Mouse (Mus musculus) liver, embryonic 12.5 days (tissue): Measurements from ENCODE around the gene Olfr31. TPM values are rescaled to one million over a fixed set of nuclear protein-coding genes. Genes with fewer than 3 reads are reported as not detected.

Source experiments
- ATAC-seq: fragments of 200-750 bp; cut with Nextera tagmentation; 2 replicates; pipeline ENCODE4 v1.8.0; 2017; ENCODE audit warnings: moderate number of reproducible peaks, mild to moderate bottlenecking, moderate library complexity
- H3K27ac ChIP-seq: fragments of 300-500 bp; sonication (generic); 2 replicates; pipeline ENCODE4 v1.5.1; 2016; ENCODE audit warnings: mild to moderate bottlenecking
- H3K27me3 ChIP-seq: fragments of 300-500 bp; sonication (generic); replicated peaks from 2 replicates; pipeline ENCODE4 v1.6.1; 2016; ENCODE audit warnings: mild to moderate bottlenecking, moderate library complexity
- H3K36me3 ChIP-seq: fragments of 300-500 bp; sonication (generic); 2 replicates; pipeline ENCODE4 v1.6.1; 2016; ENCODE audit warnings: mild to moderate bottlenecking, moderate library complexity
- H3K4me1 ChIP-seq: fragments of 300-500 bp; sonication (generic); 2 replicates; pipeline ENCODE4 v1.6.1; 2016
- H3K4me2 ChIP-seq: fragments of 300-500 bp; sonication (generic); 2 replicates; pipeline ENCODE4 v1.6.1; 2016; ENCODE audit warnings: mild to moderate bottlenecking, moderate library complexity
- H3K4me3 ChIP-seq: fragments of 300-500 bp; sonication (generic); 2 replicates; pipeline ENCODE4 v1.5.1; 2016; ENCODE audit warnings: mild to moderate bottlenecking, moderate library complexity
- H3K9ac ChIP-seq: fragments of 300-500 bp; sonication (generic); 2 replicates; pipeline ENCODE4 v1.6.1; 2016; ENCODE audit warnings: mild to moderate bottlenecking, moderate library complexity
- H3K9me3 ChIP-seq: fragments of 300-500 bp; sonication (generic); replicated peaks from 2 replicates; pipeline ENCODE4 v1.6.1; 2016; ENCODE audit warnings: mild to moderate bottlenecking, moderate library complexity
- WGBS: fragments of 180-500 bp; shearing (Covaris S2); methylation state at CpG from one replicate; pipeline ENCODE4 v1.1.7; 2016; ENCODE audit not compliant: insufficient replicate concordance; 5-methylcytosine and 5-hydroxymethylcytosine counted together
- polyA plus RNA-seq: library from polyadenylated mRNA; unstranded; fragments of >200 nt; fragmentation: Nextera tagmentation; extraction: Ambion mirVana; gene quantifications from 2 replicates; pipeline ENCODE4 v1.2.1, GENCODE M21; 2016

Olfr31 gene
- polyA plus RNA-seq, 1 experiment from 2014 or later: not detected

- Histone ChIP-seq H3K9me3 (peaks cover 81% of the 10 kb centered on the region), H3K36me3 (peaks cover 38% of the 10 kb centered on the region), H3K4me1 (peaks cover 17% of the 10 kb centered on the region), H3K4me3 (no peak overlapping the region), H3K4me2 (no peak overlapping the region), H3K27me3 (no peaks in the 10 kb centered on the region), H3K27ac (no peak overlapping the region), H3K9ac (no peak overlapping the region)
- WGBS: 81% methylated on average over 20 of the region's 20 CpGs
- no peak for ATAC-seq
Observed at GRCm38 (mm10) chr14:14349485-14350262, 27.0 kb downstream of the Olfr31 start.

DNA sequence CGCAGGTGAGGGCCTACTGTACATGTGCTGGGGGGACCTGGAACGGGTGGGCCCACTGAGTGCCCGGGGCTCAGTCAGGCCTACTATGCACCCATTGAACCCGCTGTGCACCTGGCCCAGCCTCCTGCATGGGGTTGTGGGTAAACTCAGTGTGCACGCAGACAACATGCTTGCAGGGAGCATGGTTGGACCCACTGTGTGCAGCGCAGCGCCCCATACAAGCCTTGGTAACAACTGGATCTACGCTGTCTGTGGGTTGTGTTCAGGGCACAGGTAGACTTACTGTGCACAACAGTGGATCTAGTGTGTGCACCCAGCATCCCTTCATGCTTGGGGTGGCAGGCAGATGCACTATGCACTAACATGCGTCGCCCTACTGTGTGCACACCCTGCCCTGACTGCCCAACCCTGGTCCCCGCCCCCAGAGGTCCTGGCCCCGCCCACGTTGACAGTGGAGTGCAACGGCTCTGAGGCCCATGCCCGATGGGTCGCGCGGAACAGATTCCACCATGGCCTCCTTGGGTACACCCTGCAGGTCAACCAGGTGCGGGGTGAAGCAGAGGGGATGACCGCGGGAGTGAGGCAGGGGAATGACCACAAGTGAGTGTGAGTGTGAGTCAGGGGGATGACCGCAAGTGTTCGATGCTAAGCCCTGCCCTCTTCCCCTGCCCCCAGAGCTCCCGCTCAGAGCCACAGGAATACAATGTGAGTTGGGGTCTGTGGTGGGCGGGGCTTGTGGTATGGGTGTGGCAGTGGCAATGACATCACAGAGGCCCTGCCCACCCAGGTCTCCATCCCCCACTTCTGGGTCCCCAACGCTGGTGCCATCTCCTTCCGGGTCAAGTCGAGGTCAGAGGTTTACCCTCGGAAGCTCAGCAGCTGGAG is 27.9 kb downstream of the Olfr31 start:
- Histone ChIP-seq H3K4me2 (no peak overlapping the region), H3K27ac (no peak overlapping the region), H3K4me3 (no peak overlapping the region), H3K36me3 (peaks cover 46% of the 10 kb centered on the region), H3K9ac (no peak overlapping the region), H3K4me1 (peaks cover 15% of the 10 kb centered on the region), H3K27me3 (no peaks in the 10 kb centered on the region), H3K9me3 (peaks cover 89% of the 10 kb centered on the region)
- 91% methylated on average over 29 of the region's 29 CpGs for WGBS
- ATAC-seq: no peak

DNA sequence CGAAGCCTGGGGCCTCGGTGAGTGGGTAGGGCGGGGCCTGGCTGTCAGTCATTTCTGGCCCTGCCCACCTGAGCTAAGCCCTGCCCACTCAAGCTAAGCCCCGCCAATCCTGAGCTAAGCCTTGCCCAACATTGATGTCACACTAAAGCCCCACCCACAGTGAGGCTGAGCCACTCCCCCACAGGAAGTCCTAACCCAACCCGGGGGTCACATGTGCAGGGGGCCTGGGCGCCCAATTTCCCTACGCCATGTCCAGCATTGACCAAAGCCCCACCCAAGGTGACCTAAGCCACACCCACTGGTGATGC is 28.5 kb downstream of the Olfr31 start:
- 84% methylated on average over 7 of the region's 7 CpGs for WGBS
- H3K4me2 ChIP-seq: no peak overlapping the region
- no peak for ATAC-seq

DNA sequence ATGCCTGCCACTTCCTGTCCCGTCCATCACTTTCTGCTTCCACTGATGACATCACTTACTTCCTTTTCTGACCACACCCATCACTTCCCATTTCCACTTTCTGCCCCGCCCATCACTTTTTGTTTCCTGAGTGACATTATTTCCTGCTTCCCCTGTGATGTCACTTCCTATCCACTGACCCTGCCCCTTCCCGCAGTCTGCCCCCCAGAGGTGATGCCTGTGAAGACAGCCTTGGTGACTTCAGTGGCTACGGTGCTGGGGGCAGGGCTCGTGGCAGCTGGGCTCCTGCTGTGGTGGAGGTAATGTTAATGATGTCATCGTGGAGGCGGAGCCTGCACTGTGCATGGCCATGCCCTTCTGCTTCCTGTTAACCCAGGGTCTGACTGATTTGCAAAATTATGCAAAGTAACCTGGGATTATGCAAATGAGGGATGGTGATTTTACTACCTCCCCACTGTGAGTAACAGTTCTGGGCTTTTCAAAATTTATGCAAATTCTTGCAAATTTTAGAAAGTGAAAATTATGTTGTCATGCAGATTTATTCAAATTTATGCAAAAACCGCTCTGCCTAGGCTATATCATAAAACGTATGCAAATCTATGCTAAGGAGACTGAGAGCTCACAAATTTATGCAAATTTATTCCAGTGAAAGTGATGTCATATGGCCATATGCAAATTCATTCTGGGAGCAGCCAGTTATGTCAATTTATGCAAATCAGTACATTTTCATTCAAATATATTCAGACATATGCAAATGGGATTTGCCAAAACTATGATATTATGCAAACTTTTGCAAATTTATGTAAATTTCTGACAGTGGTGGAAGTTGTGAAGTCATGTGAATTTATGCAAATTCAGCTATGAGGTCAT is 29.3 kb downstream of the Olfr31 start:
- no peak overlapping the region for H3K27ac ChIP-seq
- no peaks in the 10 kb centered on the region for H3K27me3 ChIP-seq
- WGBS: 78% methylated on average over 9 of the region's 9 CpGs
- H3K4me1 ChIP-seq: peaks cover under 1% of the 10 kb centered on the region; the same call in 1 of the 2 replicates
- H3K36me3 ChIP-seq: peaks cover 48% of the 10 kb centered on the region
- no peak for ATAC-seq
- H3K4me3 ChIP-seq: no peak overlapping the region
- H3K9me3 ChIP-seq: peaks cover 86% of the 10 kb centered on the region
- H3K4me2 ChIP-seq: no peak overlapping the region
- no peak overlapping the region for H3K9ac ChIP-seq

More for the DNA sequence above, 28.5 kb downstream of the Olfr31 start:
- no peak overlapping the region for H3K27ac ChIP-seq
- peaks cover 9% of the 10 kb centered on the region for H3K4me1 ChIP-seq
- H3K36me3 ChIP-seq: peaks cover 48% of the 10 kb centered on the region
- no peak overlapping the region for H3K9ac ChIP-seq
- peaks cover 90% of the 10 kb centered on the region for H3K9me3 ChIP-seq
- H3K27me3 ChIP-seq: no peaks in the 10 kb centered on the region
- H3K4me3 ChIP-seq: no peak overlapping the region

DNA sequence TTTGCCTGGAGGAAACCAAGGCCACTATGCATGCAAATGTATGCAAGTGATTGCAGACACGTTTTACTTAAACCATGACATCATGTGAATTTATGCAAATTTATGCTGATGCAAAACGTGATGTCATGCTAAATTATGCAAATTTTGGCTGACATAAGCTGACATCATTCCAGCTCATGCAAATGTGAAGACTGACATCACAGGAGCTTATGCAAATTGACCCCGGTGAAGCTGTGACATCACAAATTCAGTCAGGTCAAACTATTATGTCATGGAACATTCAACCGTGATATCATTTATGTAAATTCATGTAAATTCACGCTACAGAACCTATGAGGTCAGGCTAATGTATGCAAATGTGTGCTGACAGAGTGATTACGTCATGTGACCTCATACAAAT is 30.0 kb downstream of the Olfr31 start:
- Histone ChIP-seq H3K9me3 (peaks cover 79% of the 10 kb centered on the region), H3K4me1 (no peaks in the 10 kb centered on the region), H3K4me3 (no peak overlapping the region), H3K27me3 (no peaks in the 10 kb centered on the region), H3K27ac (no peak overlapping the region), H3K4me2 (no peak overlapping the region), H3K9ac (no peak overlapping the region), H3K36me3 (peaks cover 48% of the 10 kb centered on the region)
- no peak for ATAC-seq
- WGBS: 72% methylated on average over 6 of the region's 6 CpGs

- Histone ChIP-seq H3K4me3 (no peak overlapping the region), H3K27me3 (no peaks in the 10 kb centered on the region), H3K9ac (no peak overlapping the region), H3K9me3 (peaks cover 73% of the 10 kb centered on the region), H3K27ac (no peak overlapping the region), H3K36me3 (peaks cover 43% of the 10 kb centered on the region), H3K4me1 (no peaks in the 10 kb centered on the region), H3K4me2 (no peak overlapping the region)
- ATAC-seq: no peak
- 75% methylated on average over 7 of the region's 7 CpGs for WGBS
Observed at GRCm38 (mm10) chr14:14353081-14353732, 30.6 kb downstream of the Olfr31 start.

DNA sequence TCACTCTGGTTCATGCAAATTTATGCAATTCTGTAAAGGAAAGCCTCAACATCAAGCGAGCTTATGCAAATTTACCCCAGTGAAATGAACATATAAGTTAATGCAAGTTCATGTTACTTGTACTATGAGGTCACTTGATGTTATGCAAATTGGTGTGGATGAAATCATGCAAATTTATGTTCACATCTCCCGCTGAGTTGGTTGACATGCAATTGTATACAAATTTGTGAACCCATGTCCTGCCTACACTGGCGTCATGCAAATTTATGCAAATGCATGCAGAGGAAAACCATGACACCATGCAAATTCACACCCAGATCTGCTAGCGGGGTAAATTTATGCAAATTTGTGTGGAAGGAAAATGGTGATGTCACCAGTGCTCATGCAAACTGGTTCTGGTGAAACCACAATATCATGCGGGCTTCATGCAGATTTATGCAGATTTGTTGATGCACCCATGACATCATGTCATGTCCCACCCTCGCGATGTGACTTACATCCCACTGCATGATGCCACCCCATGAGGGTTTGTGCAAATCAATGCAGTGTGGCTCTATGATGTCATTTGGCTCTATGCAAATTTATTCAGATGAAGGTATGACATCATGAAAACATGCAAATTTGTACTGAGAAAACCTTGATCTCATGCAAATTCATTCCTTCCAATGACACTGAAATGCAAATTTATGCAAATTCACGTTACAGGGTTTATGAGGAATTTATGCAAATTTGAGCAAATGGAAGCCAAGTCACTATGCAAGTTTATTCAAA is 31.3 kb downstream of the Olfr31 start:
- H3K27me3 ChIP-seq: no peaks in the 10 kb centered on the region
- 79% methylated on average over 8 of the region's 8 CpGs for WGBS

DNA sequence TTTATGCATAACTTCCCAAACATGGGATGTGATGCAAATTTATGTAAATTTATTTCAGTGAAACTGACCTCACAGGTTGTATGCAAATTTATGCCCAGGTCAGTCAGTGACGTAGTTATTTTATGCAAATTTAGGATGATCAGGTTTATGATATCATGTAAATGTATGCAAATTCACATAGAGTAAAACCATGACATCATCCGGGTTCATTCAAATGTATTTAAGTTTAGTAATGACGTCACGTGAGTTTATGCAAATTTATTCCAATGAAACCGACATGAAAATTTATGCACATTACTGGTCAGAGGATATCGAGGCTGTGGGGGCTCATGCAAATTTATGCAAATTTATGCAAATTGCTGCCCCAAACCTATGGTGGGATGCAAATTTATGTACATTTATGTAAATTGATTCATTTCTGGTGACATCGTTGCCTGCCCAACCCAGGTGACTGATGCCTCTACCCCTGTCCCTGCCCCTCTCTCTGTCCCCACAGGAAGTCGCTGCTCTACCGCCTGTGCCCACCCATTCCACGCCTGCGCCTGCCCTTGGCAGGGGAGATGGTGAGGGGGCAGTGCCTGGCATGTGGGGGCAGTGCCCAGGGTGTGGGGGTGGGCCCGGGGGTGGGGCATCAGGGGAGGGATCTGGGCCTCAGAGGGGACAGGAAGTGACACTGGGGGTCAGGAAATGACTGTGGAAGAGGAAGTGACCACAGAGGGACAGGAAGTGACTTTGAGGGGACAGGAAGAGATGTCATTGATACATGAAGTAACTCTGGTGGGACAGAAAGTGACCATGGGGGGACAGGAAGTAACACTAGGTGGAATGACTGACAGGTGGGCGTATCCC is 32.1 kb downstream of the Olfr31 start:
- WGBS: 78% methylated on average over 13 of the region's 13 CpGs

More for the DNA sequence above, 31.3 kb downstream of the Olfr31 start:
- H3K4me1 ChIP-seq: no peaks in the 10 kb centered on the region
- H3K36me3 ChIP-seq: peaks cover 38% of the 10 kb centered on the region
- ATAC-seq: no peak
- H3K9me3 ChIP-seq: peaks cover 66% of the 10 kb centered on the region
- no peak overlapping the region for H3K4me3 ChIP-seq
- no peak overlapping the region for H3K4me2 ChIP-seq
- H3K27ac ChIP-seq: no peak overlapping the region
- no peak overlapping the region for H3K9ac ChIP-seq

GRCm38 (mm10) chr14:14355360-14355646 is 32.7 kb downstream of the Olfr31 start:
- Histone ChIP-seq H3K4me1 (no peaks in the 10 kb centered on the region), H3K9me3 (peaks cover 53% of the 10 kb centered on the region), H3K9ac (no peak overlapping the region), H3K27ac (no peak overlapping the region), H3K4me3 (no peak overlapping the region), H3K4me2 (no peak overlapping the region), H3K27me3 (no peaks in the 10 kb centered on the region), H3K36me3 (peaks cover 25% of the 10 kb centered on the region)
- ATAC-seq: peak; percentile 58
- WGBS: 78% methylated on average over 8 of the region's 8 CpGs

More for the DNA sequence above, 32.1 kb downstream of the Olfr31 start:
- Histone ChIP-seq H3K27me3 (no peaks in the 10 kb centered on the region), H3K9me3 (peaks cover 58% of the 10 kb centered on the region), H3K9ac (no peak overlapping the region), H3K4me2 (no peak overlapping the region), H3K4me1 (no peaks in the 10 kb centered on the region), H3K4me3 (no peak overlapping the region), H3K27ac (no peak overlapping the region), H3K36me3 (peaks cover 30% of the 10 kb centered on the region)
- ATAC-seq: peak; percentile 31
